Mouse (Mus musculus) layer of hippocampus, postnatal 36 days (tissue): ENCODE results near the gene Xcl1. TPM values are rescaled to one million over a fixed set of nuclear protein-coding genes. Genes with fewer than 3 reads are reported as not detected.
A peak's percentile ranks its signal among the peaks of the same experiment; 100 is the strongest.

Experiments used
- DNase-seq, 2 experiments: peaks; one replicate each; pipeline ENCODE4 v3.0.0; 2022
- total RNA-seq, 2 experiments: library from RNA; stranded (reverse); gene quantifications; 2 replicates each; pipeline ENCODE4 v1.2.3; 2021

Gene Xcl1
- total RNA-seq, 2 experiments from 2014 or later, result not detected

DNA sequence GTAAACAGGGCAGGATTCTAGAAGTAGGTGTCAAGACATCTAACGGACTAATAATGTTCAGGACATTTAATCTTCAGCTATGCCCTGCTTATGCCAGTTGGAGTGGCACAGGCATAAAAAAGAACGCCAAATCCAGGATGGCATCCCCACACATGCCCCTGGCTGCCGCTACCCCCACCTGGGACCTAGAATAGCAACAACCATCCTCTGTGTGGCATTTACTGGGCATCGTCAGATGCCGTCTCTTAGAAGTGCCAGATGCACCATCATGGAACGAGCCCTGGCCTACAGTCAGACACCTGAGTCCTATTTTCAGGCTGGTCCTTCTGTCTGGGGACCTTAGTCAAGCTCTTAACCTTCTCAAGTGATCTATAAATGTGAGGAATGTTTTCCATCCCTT is 34.6 kb downstream of the Xcl1 start:
- no peak for DNase-seq

DNA sequence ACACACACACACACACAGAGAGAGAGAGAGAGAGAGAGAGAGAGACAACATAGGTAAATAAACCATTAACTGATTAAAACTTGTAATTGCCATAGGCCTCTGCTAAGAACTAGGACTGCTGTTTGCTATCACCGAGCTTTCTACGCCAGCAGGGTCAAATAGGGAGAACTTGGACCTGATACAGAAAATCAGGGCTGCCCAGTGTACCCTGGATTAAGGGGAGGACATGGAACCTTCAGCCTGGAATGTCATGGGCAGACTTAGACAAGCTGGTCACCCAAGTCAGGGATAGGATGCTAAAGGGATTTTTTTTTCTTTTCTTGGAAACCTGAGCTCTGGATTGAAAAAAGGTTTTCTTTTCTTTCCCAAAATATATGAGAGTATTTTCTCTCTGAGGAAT is 35.1 kb downstream of the Xcl1 start:
- no peak for DNase-seq

DNA sequence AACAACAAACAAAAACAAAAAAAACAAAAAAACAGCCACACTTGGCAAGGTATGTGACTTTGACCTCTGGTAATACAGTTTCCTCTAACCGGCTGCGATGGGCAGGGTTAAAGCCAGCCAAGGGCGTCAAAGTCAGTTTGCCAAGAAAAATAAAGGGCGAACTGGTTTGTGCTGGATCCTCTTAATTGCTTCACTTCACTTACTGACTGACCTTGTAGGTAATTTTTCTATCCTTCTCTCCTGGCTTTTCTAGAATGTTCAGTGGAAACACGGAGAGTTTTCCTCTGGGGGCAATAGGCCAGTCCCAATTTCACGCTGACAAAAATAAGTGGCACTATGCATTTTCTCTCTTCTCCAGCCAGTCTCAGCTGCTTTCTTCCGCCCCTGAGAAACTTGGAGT is 35.8 kb downstream of the Xcl1 start:
- no peak for DNase-seq

DNA sequence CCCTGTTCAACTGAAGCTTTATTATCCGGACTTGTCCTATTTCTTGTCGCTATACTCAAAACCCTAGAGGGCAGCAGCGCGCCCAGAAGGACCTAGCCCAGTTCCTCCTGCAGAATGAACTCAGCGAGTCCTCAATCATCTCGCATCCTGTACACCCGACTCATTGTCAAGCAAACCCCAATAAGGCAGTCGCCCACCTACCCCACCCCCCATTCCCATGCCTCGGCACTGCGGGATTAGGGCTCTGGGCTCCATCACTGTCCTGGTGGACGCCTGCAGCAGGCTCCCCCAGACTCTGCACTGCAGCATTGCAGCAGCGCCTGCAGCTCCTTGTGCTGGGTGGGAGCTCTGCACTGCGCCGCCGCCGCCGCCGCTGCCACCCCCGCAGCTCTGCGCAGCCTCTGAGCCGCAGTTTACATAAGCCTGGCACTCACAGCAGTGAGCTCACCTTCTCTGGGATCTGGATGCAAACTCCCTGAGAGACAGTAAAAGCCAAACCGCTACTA is 36.4 kb downstream of the Xcl1 start:
- DNase-seq, result peak; percentile 82 to 84

DNA sequence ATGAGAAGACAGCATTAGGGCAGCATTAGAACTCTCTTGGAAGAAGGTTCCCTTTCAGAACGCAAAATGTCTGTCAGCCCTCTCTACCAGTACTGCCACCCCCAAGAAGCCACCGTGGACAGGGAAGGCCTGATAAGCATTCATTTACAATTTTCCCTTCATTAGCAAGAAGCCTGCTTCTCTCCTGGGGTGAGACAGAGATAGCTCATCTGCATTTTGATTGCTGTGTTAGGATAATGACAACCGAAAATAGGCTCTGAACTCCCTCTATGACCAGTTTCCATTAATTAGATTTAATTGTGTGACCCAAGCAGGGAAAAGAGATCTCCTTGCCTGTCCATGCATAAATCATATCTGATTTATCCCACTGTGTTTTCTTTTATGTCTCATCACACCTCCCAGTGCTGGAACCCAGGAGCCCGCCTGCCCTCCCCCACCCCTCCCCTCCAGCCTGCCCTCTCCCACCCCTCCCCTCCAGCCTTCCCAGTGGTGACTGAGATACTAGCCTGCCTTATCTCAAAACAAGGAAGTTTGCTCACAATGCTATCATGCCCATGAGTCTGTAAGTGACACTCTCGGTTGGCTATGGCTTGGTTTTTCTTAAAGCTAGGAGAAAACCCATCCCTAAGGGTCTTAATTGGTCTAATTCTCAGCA is 38.0 kb downstream of the Xcl1 start:
- DNase-seq, result no peak

DNA sequence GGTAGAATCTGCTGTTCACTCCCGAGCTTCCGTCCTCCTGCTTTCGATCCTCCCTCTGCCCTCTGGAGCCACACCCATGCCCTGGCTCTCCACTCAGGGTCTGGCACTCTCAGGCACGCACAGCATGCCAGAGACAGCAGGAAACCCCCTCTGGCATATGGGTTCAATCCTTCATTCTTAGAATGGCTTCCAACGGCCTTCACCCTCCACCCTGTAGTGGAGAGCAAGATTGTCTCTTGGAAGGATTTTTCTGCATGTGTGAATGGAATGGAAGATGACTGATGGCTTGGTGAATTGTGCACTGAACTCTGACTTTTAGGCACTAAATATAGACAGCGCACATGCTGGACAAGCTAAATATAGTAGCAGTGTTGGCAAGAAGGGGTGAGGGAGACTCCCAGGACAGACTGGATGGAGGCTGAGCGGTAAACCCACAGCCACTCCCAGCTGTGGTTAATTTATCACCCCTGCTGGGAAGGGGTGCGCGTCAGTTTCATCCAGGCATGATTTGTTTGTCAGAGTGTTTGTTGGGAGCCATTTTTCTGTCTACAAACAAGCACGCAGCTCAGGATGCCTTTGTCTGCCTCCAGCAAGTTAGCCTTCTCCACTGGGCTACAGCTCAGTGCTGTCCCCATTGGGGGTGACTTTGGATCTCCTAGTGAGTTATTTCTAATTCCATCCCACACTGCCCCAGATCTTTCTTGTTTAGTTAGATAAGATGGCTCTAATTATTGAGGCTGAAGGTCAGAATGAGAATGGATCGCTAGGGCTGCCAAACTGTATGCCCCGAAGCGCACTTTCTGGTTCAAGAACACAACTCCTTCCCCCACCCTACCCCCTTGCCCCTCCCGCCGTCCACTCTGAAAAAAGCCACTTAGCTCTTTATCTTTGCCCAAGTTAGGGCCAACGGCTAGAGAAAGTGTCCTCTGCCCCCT is 38.8 kb downstream of the Xcl1 start:
- DNase-seq, result no peak

DNA sequence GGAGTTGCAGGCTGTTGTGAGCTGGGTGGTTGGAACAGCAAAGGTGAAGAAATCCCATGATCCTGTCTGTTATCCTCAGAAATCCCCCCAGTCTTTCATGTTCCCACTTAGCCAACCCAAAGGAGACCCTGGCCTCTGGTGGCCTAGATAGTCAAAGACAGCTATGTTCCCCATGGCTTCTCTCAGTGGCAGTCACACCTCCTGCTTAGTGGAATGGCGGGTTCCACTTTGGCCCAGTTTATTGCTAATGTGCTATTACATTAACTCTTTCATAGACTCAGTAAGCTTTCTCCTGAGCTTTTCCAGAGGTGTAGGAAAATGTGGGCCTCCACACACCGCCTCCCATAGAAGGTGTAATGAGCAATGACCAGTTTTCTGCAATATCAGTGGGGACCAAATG is 39.5 kb downstream of the Xcl1 start:
- DNase-seq, result no peak

DNA sequence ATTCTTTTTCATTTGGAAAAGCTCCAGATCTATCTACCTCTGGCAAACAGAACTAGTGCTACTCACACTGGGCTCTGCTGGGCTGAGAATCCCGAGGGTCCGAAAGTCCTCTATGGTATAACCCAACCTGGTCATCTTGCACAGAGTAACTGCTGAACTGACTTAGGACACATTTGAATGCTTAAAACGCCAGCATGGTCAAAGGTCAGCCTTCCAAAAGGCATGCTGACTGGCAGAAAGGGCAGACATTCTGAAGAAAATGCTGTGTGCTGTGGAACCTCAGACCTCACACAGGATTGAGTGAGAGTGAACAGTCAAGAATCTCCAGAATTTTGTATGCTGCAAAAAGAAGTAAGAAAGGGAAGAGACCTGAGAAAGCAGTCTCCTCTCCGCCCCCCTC is 45.0 kb downstream of the Xcl1 start:
- no peak for DNase-seq

DNA sequence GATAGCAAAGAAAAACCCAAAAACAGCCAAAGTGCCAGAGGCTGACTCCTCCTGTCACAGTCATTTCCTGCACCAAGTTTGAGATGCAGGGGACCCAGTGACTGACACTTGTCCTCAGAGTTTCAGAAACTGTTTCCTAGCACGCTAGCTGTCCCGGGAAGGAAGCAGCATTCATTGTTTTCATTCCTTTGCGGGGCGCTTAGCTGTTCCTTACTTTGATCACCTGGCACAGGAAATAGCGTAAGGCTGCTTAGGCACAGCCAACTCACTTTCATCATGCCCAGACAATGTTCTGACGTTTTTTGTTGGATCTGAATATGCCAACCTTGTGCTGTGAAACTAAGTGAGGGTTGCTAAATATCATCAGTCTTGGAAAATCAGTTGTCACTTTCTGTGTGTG is 46.8 kb downstream of the Xcl1 start:
- no peak for DNase-seq

DNA sequence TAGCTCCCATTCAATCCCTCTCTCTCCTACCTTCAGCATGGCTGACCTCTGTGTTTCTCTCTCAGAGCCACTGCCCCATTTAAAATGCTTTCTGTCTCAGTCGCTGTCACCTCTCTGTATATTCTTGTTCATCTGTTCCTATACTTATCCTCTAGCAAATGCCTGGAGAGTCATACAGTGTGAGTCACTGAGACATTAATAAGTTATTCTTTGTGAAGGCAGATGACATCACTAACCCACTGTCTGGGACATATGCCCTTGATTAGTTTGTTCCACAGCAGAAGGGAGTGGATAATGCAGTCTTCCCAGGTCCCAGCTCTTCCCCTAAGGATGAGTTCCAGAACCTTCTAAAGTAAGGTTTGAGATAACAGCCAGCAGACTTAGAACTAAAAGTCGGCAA is 47.6 kb downstream of the Xcl1 start:
- DNase-seq, result no peak

DNA sequence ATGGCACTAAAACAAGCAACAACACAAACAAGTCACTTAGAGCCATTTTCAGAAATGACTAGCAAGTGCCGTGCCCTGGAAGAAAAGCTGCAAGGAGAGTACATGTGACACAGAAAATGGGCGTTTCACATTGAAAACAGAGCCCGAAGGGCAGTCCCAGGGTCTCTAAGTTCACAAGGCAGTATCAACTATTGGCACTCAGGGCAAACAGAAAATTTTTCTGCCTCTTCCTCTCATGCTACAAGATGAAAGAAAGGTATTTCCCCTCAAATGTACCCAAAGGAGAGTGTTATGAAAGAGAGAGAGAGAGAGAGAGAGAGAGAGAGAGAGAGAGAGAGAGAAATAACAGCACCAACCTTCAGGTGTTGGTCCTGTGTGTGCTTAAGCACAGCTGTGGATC is 53.4 kb downstream of the Xcl1 start:
- DNase-seq, result no peak

Other genes with a start within 250 kb of the Xcl1 start
- gene Dpt, start 138.9 kb downstream of the Xcl1 start, total RNA-seq, result under 1 TPM; 0.23 to 0.32 TPM
- gene Tbx19, start 225.2 kb upstream of the Xcl1 start, total RNA-seq, result not detected